Mouse (Mus musculus) ES-CJ7 (cell line): ENCODE measurements around the gene Angptl2.

ENCODE experiments used
- DNase-seq: peaks from one replicate; pipeline ENCODE4 v3.0.0; 2011; ENCODE audit warnings: low read depth, low spot score

Angptl2 gene

GRCm38 (mm10) chr2:33215700-33216509 lies at the start of gene Angptl2:
Angptl2 (plus strand) TSS chr2:33216069.
- peak; percentile 73 for DNase-seq

- no peak for DNase-seq
Measured at GRCm38 (mm10) chr2:33167060-33167459, 48.8 kb upstream of the Angptl2 start.

- no peak for DNase-seq
Measured at GRCm38 (mm10) chr2:33169445-33169844, 46.4 kb upstream of the Angptl2 start.

- DNase-seq: no peak
Measured at GRCm38 (mm10) chr2:33170777-33171565, 44.9 kb upstream of the Angptl2 start.

- DNase-seq: no peak
Measured at GRCm38 (mm10) chr2:33173126-33173525, 42.7 kb upstream of the Angptl2 start.

- DNase-seq: no peak
Measured at GRCm38 (mm10) chr2:33173686-33174085, 42.2 kb upstream of the Angptl2 start.

GRCm38 (mm10) chr2:33176516-33176915 lies 39.4 kb upstream of the Angptl2 start:
- DNase-seq: no peak

- no peak for DNase-seq
Measured at GRCm38 (mm10) chr2:33176921-33177320, 38.9 kb upstream of the Angptl2 start.

- no peak for DNase-seq
Measured at GRCm38 (mm10) chr2:33177443-33178242, 38.2 kb upstream of the Angptl2 start.

- no peak for DNase-seq
Measured at GRCm38 (mm10) chr2:33178243-33178932, 37.5 kb upstream of the Angptl2 start.

- DNase-seq: no peak
Measured at GRCm38 (mm10) chr2:33179171-33179929, 36.5 kb upstream of the Angptl2 start.

- no peak for DNase-seq
Measured at GRCm38 (mm10) chr2:33179930-33180630, 35.8 kb upstream of the Angptl2 start.

GRCm38 (mm10) chr2:33183321-33183720 lies 32.5 kb upstream of the Angptl2 start:
- no peak for DNase-seq

- no peak for DNase-seq
Measured at GRCm38 (mm10) chr2:33184641-33185040, 31.2 kb upstream of the Angptl2 start.

GRCm38 (mm10) chr2:33185258-33185657 lies 30.6 kb upstream of the Angptl2 start:
- peak; percentile 19 for DNase-seq

GRCm38 (mm10) chr2:33186505-33186904 lies 29.4 kb upstream of the Angptl2 start:
- no peak for DNase-seq

- DNase-seq: no peak
Measured at GRCm38 (mm10) chr2:33187874-33188273, 28.0 kb upstream of the Angptl2 start.

GRCm38 (mm10) chr2:33188925-33189670 lies 26.8 kb upstream of the Angptl2 start:
- DNase-seq: no peak

GRCm38 (mm10) chr2:33189976-33190375 lies 25.9 kb upstream of the Angptl2 start:
- no peak for DNase-seq
